Comparison of ENCODE assay signal across 12 mouse cellular contexts in genomic region chr14:120212626-120213025, GRCm38 (mm10).
A peak's percentile ranks its signal among the peaks of the same experiment; 100 is the strongest.
DNase-seq lines count a peak whose midpoint lies in the region.
"Had no signal": no experiment of that assay in that cellular context is flagged by ENCODE, and none has a peak within 500 bp of the region (broad histone marks: within the 10 kb centered on the region; RNA-seq: fewer than 3 reads in every experiment).

No protein-coding gene starts in this region.

- peak; percentile 53 to 86 for DNase-seq in cerebellum, postnatal 10 days
- DNase-seq in cerebellum, postnatal 25 days = no peak
- DNase-seq in left cerebral cortex, postnatal 4 days = peak; percentile 45
- DNase-seq in left cerebral cortex, postnatal 36 days (ENCODE audit: low spot score in 2 of 2) = no peak
- DNase-seq in retina, postnatal 1 day = peak; percentile 36
- DNase-seq in ovary, adult 18-20 months (ENCODE audit: low spot score) = no peak
- DNase-seq: adrenal gland, adult 8-10 months; adrenal gland, postnatal 25 days; cerebellum, adult 2 months; cerebellum, adult 9-11 months; gastrocnemius, postnatal 10 days; heart, adult 11 months had no signal

- intact Hi-C loops in left cerebral cortex, postnatal 4 days (cut with DNase I) = no loop called here
- intact Hi-C loops in left cerebral cortex, postnatal 36 days (cut with DNase I) = no loop called here

Comparison
In these comparisons a context has a peak if more than half of its experiments do, and no peak if none do; other contexts are left out.
1. DNase-seq: peak in cerebellum, postnatal 10 days (2 of 2), left cerebral cortex, postnatal 4 days (single experiment) and retina, postnatal 1 day (single experiment); none in cerebellum, postnatal 25 days (0 of 2), left cerebral cortex, postnatal 36 days (0 of 2) and ovary, adult 18-20 months (single experiment).